Mouse (Mus musculus) CH12.LX (cell line): ENCODE measurements around the gene Tbx1.

Experiments used
- BHLHE40 ChIP-seq: IDR thresholded peaks from 2 replicates; pipeline ENCODE4 v1.6.1; 2011; ENCODE audit warnings: mild to moderate bottlenecking, low read depth, low read length, improper control_type of control experiment
- CTCF ChIP-seq, 2 experiments: IDR thresholded peaks in 1 of 2; conservative IDR thresholded peaks in 1 of 2; 2 replicates each; pipeline ENCODE4 v1.5.1; 2011 to 2012; ENCODE audit warnings: low read depth in 2 of 2, low read length in 2 of 2, improper control_type of control experiment in 1 of 2, inconsistent platforms in 1 of 2, mild to moderate bottlenecking in 1 of 2, moderate library complexity in 1 of 2
- EP300 ChIP-seq: IDR thresholded peaks from 2 replicates; pipeline ENCODE4 v1.6.1; 2011; ENCODE audit warnings: low read length, improper control_type of control experiment
- MAX ChIP-seq: IDR thresholded peaks from 2 replicates; pipeline ENCODE4 v1.6.1; 2011; ENCODE audit warnings: low read length, improper control_type of control experiment
- SIN3A ChIP-seq: IDR thresholded peaks from 2 replicates; pipeline ENCODE4 v1.6.1; 2012; ENCODE audit warnings: low read length, improper control_type of control experiment, inconsistent platforms
- UBTF ChIP-seq: IDR thresholded peaks from 2 replicates; pipeline ENCODE4 v1.6.1; 2012; ENCODE audit warnings: low read depth, mild to moderate bottlenecking, inconsistent platforms, low read length, improper control_type of control experiment, moderate library complexity

DNA sequence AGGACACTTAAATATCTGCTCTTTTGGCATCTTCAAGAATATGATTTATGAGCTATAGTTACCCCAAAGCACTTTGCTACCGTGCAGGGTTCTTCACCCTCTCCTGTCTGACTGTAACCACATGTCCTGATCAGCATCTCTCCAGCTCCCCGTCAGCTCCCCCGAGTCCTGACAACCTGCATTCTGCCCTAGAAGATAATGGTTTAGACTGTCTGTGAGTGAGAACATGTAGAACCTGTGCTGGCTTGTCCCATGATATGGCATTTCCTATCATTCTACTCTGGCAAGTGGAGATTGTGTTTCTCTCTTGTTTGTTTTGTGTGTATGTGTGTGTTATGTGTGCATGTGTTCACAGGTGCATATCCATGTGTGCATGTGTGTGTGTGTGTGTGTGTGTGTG, 7.5 kb upstream of the Tbx1 start:
- TF ChIP-seq EP300, result no peak
- TF ChIP-seq BHLHE40, result no peak
- no peak for TF ChIP-seq CTCF (conservative IDR thresholded peaks at IDR 0.05 in 1 of 2, IDR thresholded peaks at IDR 0.05 in 1 of 2; ENCODE audit: low read depth in 2 of 2, low read length in 2 of 2)
- TF ChIP-seq MAX, result no peak
- no peak for TF ChIP-seq UBTF
- no peak for TF ChIP-seq SIN3A
